Mouse (Mus musculus): ENCODE measurements at regions not wholly inside any gene's neighbourhood (a gene's known extent, or its start where the extent isn't known, plus 50 kb on each side); places are given as distances from the start of the nearest gene placed in this dataset.

DNA sequence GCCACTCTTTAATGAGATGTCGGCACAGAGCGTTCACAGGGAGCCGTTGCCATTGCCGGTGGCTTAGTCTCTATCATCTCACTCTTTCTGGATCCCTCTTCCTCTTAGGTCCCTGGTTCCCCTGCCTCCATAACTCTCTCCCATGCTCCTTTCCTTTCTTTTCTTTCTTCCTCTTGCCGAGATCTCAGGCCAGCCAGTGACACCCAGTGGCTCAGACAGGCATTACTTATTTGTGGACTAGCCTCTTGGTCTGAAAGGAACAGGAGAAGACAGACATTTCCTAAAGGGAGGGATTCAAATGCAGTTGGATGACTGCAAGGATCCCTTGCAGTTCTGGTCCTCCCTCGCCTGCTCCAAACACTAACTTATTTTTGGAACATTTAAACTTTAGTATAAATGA is 180.5 kb upstream of the Ado start:
- ATAC-seq, result peak; percentile 64

DNA sequence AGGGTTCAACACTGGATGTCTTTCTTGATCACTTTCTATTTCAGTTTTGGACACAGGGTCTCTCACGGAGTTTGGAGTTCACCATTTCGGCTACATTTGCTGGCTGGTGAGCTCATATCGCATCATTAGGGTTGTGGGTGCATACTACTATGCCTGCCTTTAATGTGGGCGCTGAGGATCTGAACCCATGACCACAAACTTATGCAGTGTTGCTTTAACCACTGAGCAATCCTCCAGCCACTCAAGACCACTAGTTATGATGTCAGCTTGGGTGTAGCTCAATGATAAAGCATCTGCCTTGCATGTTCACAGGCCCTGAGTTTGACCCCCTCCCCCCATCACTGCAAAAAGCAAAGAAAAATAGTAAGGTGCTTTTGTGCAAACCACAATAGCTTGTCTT is 178.8 kb upstream of the Ado start:
- no peak for ATAC-seq

DNA sequence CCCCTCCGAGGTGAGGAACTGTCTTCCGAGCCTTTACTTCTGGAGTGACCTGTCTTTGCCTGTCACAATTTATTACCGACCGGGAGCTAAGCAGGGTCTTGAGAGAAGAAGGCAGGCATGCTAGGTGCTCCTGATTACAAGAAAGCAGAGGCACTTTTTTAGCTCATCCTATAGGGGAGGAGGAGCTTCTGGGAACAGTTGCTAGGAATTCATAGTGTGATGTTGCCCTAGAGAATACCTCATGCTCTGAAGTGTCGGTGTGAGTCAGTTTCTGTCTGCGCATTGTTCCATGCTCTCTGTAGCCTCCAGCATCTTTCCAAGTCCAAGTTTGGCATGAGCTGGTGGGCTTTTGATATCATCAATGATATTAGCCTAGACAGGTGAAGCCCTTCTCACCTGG is 178.0 kb upstream of the Ado start:
- ATAC-seq, result no peak

DNA sequence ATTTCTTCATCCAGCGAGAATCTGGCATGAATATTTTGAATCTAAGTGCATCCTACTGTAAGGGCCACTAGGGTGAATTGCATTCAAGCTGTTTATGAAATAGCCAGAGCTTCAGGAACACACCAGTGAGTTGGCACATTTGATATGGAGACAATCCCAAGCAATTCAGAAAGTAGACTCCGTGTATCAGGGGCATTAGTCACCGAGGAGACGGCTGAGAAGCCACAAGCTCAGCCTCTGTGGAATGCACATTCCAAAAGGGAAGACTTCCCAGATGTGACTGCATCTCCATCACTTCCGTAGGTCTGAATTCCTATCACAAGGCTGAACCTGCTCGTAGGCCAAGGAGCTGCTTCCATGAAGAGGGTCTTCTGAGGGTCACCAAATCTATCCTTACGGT is 177.6 kb upstream of the Ado start:
- ATAC-seq, result no peak

DNA sequence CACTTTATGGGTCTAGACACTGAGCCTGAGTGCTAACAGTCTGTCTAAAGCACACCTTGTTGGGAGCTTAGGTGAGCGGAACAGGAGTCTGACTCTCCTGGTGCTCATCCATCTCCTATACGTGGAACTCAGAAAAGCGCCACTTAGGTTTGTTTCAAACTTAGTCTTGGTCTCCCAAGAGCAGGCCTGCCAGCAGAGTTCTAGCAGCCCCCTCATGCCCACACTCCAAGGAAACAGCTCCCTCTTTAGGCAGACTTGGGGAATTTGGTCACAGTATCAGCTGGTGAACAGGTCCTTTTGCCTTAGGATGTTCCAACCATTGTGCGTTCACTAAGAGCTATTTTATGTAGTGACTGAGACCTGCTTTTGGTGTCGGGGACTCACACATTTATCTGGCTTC is 173.0 kb upstream of the Ado start:
- no peak for ATAC-seq

DNA sequence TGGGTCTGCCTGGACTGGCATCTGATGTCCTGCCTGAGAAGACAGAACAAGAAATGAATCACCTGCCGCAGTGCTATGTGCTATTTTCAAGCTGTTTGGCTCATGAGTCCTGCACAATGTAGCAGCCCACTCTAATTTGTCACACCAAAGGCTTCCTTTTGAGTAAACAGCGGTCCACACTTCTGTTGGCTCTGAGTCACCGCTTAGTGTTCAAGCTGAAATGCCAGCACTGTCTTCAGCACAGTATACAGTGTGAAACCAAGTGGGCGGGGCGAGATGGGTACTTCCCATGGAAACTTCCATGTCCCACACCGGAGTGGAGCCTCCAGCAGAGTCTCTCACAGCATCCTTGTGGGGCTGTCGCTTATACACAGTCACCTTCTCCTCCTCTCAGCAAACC is 168.8 kb upstream of the Ado start:
- ATAC-seq, result peak; percentile 77

DNA sequence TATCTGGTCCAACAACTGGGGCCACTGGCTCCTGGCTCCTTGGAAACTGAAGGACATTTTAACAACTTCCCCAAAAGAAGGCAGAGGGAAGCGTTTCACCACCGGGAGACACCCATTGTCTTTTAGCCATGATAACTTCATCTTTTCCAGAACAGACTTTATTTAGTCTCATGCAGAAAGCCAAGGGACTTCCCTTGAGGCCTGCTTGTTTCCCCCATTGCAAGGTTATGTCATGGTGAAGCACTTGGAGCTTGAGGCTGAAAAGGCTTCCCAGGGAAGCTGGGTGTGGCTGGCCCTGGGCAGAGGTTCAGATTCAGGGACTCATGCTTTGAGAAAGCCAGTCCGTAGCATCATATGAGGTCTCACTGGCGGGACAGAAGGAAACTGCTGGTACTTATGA is 166.3 kb upstream of the Ado start:
- no peak for ATAC-seq

DNA sequence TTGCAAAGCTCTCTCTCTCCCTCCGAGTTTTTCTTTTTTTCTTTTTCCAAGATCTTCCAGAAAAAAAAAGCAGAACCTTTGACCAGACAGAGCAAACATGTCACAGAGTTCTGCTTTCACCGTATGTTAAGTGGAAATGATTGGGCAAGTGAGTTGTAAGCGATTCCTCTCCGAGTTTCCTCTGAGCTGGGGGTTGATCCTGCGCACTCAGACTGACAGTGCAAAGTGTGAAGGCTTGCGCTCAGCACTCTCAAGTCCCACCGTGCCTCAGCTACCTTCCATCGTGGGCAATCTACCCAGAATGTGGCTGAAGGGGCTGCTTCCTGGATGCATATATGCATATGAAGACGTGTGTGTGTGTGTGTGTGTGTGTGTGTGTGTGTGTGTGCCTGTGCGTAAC is 164.3 kb upstream of the Ado start:
- ATAC-seq, result no peak

DNA sequence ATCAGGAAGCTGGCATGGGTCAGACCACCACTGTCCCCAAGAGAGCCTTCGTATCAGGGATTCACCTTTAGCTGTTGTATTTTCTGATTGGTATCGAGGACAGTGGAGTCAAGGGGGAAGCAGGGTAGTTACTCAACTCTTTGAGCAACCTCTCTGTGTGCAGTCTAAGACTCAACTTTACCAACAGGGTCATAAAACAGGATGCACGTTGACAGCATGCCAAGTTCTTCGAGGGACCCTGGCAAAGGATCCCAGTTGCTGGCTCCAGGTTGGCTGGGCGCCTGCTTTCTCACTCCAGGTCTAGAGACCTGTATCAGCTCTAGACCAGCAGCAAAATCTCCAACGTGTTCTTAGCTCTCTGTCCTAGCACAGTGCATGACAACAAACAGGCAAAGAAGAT is 163.9 kb upstream of the Ado start:
- no peak for ATAC-seq

DNA sequence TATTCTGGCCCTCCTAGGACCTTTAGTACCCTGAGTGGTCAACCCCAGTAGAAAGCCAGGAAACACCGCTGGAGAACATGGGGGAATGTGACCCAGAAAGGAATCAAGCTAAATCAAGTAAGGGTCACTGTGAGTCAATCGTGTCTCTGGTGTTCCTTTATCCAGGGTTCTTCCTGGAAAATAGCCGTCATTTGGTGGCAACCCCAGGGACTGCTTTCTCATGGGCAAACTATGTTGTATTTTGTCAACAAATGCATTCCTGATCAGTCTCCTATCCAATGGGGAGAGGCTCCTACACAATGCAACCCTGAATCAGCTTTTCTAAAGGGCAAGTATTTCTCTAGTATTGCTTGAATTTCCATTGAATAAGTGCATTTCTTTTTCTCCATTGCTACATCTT is 163.2 kb upstream of the Ado start:
- no peak for ATAC-seq

DNA sequence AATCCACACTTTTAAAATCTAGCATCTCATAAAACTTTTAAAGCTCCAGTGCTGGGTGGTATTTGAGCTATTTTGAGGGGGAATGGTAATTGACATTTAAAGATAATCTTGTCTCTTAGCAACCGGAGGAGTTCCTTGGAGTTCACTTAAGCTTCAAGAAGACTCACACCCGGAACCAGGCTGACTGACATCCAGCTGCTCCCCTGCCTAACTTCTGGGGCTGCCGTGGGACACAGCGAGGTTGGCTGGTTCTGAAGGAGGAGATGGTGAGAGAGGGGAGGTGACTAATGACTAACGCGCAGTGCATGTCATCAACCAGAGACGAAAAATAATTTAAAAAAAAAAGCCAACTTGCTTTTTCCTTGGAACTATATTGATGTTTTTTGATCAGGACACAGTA is 157.7 kb upstream of the Ado start:
- no peak for ATAC-seq

DNA sequence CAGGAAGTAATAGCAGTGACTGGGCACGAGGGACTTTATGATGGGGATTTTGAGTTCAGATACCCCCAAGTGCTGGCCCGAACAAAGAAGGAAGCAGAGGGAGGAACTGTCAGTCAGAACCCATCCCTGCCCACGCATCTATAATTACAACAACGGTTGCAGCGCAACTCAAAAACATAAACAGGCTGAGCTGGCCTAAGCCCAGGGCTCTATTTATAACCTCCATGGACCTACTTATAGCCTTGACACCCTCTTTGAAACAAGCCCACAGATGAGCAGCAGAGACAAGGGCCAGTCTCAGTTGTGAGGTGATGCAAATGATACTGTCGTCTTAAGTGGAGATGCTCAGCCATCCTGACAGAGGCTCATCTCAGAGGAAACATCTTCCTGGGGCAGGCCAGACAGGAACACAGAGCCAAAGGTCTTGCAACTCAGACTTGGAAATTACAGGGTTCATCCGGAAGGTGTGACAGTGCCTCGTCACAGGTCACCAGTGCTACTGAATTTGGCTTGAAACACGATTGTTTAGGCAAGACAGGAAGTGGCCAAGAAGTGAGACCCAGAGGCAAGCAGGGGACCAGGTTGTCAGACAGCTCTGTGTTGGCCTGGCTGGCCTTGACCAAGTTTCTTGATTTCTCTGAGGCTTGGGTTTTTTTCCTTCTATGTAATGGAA is 154.2 kb upstream of the Ado start:
- peak; percentile 56 for ATAC-seq

DNA sequence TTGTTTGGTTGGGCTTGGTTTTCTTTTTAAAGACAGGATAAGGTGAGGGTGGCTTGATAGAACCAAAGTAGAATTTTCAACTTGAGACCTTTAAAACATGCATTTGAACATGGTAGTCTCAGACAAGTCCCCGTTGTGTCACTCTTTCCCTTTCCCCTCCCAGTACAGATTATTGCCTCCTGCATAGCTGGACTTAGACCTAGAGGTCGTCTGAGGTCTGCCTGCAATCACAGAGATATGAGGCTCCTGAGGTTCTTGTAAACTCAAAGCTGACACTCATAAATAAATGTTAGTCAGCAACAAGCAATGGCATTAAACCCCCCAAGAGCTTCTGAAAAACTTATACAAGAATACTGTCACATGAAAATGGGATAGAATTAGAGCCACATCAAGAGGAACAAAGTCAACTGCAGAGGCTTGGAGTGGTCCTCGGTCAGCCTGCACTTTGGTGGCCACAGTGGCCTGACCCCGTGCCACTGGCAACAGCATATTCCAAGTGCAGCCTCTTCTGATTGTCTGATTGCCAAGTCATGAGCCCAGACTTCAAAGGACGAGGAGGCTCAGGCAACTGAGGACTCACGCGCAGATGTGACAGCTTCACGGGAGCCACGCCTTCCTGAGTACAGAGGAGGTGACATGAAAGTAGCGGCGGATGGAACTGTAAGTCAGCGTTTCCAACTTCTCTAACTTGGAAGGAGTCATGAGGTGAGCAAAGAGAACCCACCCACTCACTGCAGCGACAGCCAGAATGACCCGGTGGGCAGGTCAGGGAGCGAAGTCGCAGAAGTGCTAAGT is 148.8 kb upstream of the Ado start:
- ATAC-seq, result peak; percentile 94

DNA sequence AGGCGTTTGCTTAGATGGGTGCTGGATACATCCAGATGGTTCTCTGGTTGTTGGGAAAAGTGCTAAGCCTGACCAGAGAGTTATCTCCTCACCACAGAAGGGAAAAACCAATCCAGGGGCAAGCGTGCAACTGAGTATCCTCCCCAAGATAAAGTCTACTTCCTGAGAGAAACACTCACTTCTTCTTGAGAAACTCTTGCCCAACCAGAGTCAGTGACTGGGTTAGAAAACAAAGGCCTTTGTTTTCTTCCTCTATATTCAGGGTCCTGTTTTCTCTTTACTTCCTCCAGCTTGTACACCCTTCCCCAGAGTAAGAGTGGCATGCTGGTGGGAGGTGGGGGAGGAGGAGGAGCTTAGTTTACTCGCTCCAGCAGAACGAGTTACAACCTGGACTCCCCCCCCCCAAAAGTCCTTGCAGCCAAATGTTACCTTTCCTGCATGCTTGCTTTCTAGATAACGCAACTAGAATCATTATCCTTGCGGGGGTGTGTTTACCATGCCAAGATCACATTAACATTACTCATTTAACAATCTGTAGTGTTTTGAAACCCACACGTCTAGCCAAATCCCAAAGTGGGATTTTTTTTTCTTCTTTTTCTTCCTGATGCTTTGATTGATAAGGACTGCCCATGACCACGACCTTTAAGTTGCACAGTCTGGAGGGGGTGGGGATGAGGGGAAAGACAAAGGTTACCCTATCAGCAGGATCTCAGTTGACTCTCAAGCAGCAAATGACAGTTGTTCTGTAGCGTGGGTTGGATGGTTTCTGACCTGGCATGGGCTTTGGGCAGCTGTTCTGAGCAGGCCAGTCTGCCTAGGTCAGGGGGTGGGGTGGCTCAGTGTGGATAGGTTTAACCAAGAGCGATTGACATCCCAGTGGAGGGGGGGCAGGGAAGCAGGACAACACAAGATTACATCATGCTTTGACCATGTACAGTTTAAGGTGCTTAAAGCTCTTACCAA is 147.4 kb upstream of the Ado start:
- ATAC-seq, result no peak

DNA sequence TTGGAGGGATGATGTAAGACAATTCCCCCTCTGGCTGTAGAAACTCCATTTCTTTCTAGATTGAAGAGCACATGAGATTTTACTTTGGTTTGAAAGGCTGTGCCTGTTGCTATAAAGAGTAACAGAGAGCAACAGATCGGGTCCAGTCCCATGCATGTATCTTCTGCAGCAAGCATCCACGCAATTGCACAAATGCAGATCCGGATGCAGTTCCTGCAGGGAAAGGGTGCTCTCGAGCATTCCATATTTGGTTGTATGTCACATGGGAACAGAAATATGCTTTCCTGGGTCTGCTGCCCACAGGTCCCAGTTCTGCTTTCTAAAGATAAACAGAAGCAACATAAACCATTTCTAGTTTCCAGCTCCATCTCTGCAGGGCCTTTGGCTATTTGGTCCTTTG is 146.0 kb upstream of the Ado start:
- no peak for ATAC-seq

DNA sequence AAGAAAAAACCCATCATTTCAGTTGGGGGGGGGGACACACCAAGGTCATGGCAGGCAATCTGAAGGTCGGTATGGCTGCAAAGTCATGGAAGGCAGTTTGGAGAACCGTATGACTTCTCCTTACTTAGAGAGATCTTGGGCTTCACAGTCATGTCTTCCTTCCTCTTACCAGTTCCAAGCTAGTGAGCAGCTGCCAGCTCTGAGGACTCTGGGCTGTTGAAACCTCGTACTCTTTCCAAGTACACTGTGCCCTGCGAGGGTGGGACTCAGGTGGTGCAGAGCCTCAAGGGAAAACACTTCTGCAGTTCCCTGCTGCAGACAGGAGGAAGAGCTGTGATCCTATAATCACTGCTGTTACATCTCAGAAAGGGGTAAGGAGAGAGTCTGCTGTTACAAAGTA is 144.8 kb upstream of the Ado start:
- no peak for ATAC-seq

DNA sequence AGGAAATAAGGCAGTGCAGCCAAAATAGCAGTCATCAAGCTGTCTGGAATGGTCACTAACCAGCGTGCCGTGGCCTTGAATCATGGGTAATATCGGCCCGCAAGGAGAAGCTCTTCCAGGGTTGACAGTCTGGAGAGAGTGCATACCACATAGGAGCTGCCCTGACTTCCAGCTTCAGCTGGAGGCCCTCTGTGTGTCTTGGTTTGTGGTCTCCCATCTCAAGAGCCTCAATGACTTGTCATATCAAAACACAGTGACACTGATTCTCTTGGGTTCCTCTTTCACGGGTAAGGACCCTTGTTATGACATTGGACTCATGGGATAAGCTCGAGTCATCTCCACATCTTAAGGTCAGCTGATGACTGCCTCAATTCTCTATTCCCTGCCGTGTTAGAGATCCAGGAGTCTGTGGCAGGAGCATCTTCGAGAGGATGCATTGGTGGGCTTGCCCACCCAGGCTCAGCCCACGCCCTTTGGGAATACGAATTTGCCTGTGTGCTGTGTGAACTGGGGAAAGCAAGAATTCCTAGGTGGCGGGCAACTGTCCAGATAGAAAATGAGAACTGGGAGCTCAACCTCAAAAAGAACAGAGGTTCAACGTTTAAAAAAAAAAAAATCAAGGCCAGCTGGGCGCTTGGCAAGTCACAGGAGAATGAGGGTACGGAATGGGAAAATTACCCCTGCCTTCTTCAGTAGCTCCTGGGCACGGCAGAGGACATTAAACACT is 141.4 kb upstream of the Ado start:
- no peak for ATAC-seq

DNA sequence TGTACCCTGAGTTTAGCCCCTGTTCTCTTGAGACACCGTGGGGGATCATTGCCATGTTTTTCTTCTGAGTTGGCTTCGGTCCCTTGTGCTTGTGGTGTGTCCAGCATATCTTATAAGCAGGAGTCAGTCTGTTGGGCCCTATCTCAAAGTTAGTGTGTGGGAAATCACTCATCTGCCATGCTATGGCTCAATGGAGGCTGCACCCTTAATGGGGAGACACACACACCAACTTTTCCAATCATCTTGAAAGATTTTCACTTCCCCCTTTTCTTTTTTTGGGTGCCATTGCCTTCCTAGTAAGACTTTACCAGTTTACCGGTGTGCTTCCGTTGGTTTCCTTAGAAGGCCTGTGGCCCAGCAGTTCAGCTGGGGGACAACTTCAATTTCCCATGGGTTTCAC is 130.6 kb upstream of the Ado start:
- no peak for ATAC-seq

DNA sequence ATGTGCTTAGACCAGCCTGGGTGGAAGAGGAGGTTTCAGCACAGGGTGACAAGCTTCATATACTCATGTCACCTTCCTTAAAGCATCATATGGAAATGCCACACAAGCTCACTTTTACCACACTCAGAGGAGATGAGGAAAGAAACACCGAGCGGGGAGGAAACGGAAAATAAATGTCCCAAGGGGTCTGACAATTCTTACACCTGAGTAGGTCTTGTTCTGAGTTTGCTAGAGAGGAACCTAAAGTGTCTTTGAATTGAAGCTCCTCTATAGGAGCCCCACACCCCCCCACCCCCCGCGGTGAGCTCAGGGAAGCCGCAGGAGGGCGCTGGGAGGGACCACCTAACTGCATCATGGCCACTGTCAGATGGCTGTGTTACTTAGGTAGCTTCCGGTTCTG is 124.7 kb upstream of the Ado start:
- no peak for ATAC-seq

DNA sequence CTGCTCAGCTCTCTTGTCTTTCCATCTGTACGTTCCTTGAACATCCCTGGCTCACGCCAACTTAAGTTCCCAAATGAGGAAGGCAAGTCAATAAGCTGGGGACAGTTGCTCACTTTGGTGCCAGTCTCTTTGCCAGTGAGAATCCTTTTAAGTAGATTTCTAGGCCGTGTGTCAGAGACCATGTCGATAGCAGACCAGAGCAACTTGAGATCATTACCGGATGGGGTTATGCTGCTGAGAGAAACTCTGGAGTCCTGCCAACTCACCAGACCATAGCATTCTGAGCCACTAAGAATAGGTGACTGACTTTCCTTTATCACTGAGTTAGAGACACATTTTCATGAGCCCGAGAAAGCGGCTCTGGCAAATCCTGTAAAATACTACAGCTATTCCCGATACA is 123.5 kb upstream of the Ado start:
- no peak for ATAC-seq

DNA sequence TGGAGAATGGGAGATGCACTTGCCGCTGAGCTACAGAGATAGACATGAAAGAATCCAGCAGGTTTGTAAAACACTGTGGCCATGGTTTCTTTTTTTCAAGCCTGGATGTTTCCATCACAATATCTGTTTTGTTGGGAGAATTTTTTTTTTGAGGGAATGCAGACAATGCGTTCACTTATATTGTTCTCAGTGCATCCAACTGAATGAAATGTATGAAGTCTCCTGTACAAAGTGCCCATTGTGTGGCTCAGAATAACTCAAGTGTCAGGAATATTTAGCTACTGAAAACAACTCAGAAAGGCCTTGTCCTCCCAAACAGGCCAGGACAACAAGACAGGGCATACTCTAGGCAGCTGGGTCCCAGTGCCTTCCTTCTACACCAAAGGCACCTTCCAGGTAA is 120.3 kb upstream of the Ado start:
- ATAC-seq, result no peak

DNA sequence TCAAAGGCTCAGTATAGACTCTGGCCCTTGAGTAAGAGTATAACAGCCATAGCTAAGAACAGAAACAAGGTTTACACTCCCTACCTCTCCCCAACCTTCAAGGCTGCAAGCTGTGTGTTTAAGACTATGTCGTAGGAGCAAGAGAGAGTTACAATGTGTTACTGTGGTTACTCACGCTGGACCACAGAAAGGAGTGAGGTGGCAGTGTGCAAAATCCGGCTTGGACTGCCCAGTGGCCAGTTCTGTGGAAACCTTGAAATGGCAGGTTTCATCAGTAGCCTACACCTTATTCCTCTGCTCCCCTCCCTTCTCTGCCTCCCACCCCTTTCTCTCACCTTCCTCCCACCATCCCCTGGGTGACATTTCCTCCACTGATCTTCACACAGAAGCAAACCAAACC is 114.3 kb upstream of the Ado start:
- ATAC-seq, result peak; percentile 46

DNA sequence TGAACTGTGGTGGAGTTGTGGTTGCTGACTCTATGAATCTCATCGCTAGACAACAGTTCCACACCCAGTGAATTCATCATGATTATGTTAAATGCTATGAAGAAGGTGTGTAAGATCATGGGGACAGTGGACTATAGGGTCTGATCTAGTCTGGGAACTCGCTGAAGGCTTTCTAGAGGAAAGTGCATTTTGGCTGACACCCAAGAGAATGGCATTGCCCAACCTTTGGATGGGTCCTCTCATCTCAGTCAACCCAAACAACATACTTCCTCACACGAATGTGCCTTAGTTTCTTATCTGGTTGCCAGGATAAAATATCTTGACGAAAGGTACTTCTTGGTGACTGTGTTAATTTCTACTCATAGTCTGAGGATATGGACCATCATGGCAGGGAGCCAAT is 112.9 kb upstream of the Ado start:
- no peak for ATAC-seq
